Mouse (Mus musculus) liver, postnatal 0 days (tissue): ENCODE data around the gene Pqlc3.

ENCODE experiments used
- CTCF ChIP-seq: sonication (generic); IDR thresholded peaks from 2 replicates; pipeline ENCODE4 v1.5.1; 2016; ENCODE audit warnings: antibody characterized with exemption, low read depth
- EP300 ChIP-seq: IDR thresholded peaks from 2 replicates; pipeline ENCODE4 v1.6.1; 2016; ENCODE audit warnings: antibody characterized with exemption, low read depth, mild to moderate bottlenecking

GRCm38 (mm10) chr12:17018468-17018867 is 18.3 kb upstream of the Pqlc3 start:
- peak; percentile 66 for TF ChIP-seq CTCF
- no peak for TF ChIP-seq EP300
